Mouse (Mus musculus): ENCODE measurements around the gene Sstr3. TPM values are rescaled to one million over a fixed set of nuclear protein-coding genes. Genes with fewer than 3 reads are reported as not detected.

Gene Sstr3
- total and polyA plus RNA-seq, 2 experiments from 2014 or later = 0.04 to 0.12 TPM

- Histone ChIP-seq H3K27me3 (ENCODE audit: control insufficient read depth, insufficient read depth, low read length) (no peaks in the 10 kb centered on the region), H3K4me2 (ENCODE audit: low read depth, low read length) (no peak overlapping the region), H3K4me3 (ENCODE audit: low read depth, low read length) (no peak overlapping the region), H3K9me3 (replicated peaks; ENCODE audit: control insufficient read depth, low read length) (no peaks in the 10 kb centered on the region), H3K36me3 (replicated peaks; ENCODE audit: control insufficient read depth, insufficient read depth, low read length) (no peaks in the 10 kb centered on the region), H3K27ac (ENCODE audit: low read depth) (no peak overlapping the region), H3K4me1 (ENCODE audit: control insufficient read depth, insufficient read depth) (peaks cover 34% of the 10 kb centered on the region), H3K9ac (replicated peaks; ENCODE audit: low read depth, low read length) (no peak overlapping the region)
- DNase-seq (ENCODE audit: low spot score) = no peak
- 71% methylated on average over 10 of the region's 10 CpGs for WGBS
- no peak for ATAC-seq (ENCODE audit: insufficient read depth, low read depth)
- TF ChIP-seq EP300 (IDR thresholded peaks at IDR 0.05; ENCODE audit: low read depth) (no peak), CTCF (IDR thresholded peaks at IDR 0.05; ENCODE audit: low read depth) (no peak)
Measured at GRCm38 (mm10) chr15:78532566-78533345, 11.7 kb downstream of the Sstr3 start.

- WGBS = under 1% methylated on average over 25 of the region's 25 CpGs
- DNase-seq (ENCODE audit: low spot score) (peak; percentile 97), ATAC-seq (ENCODE audit: insufficient read depth, low read depth) (peak; percentile 88)
- Histone ChIP-seq H3K9ac (replicated peaks; ENCODE audit: low read depth, low read length) (peak overlapping the region; percentile 37), H3K4me1 (ENCODE audit: control insufficient read depth, insufficient read depth) (peaks cover 36% of the 10 kb centered on the region), H3K27me3 (ENCODE audit: control insufficient read depth, insufficient read depth, low read length) (no peaks in the 10 kb centered on the region), H3K27ac (ENCODE audit: low read depth) (peak overlapping the region; percentile 92), H3K36me3 (replicated peaks; ENCODE audit: control insufficient read depth, insufficient read depth, low read length) (no peaks in the 10 kb centered on the region), H3K9me3 (replicated peaks; ENCODE audit: control insufficient read depth, low read length) (no peaks in the 10 kb centered on the region), H3K4me2 (ENCODE audit: low read depth, low read length) (peak overlapping the region; percentile 53), H3K4me3 (ENCODE audit: low read depth, low read length) (peak overlapping the region; percentile 14; the same call in 1 of the 2 replicates)
- TF ChIP-seq CTCF (IDR thresholded peaks at IDR 0.05; ENCODE audit: low read depth) = peak; percentile 97
- TF ChIP-seq EP300 (IDR thresholded peaks at IDR 0.05; ENCODE audit: low read depth) = no peak; the same call in 1 of the 2 replicates
Measured at GRCm38 (mm10) chr15:78531901-78532469, 12.5 kb downstream of the Sstr3 start.

GRCm38 (mm10) chr15:78531451-78531720 lies 13.1 kb downstream of the Sstr3 start:
- no peak for ATAC-seq (ENCODE audit: insufficient read depth, low read depth)
- peak; percentile 5 for DNase-seq (ENCODE audit: low spot score)
- no peaks in the 10 kb centered on the region; the same call in 1 of the 2 replicates for H3K36me3 ChIP-seq (replicated peaks; ENCODE audit: control insufficient read depth, insufficient read depth, low read length)
- no peak for TF ChIP-seq EP300 (IDR thresholded peaks at IDR 0.05; ENCODE audit: low read depth)
- TF ChIP-seq CTCF (IDR thresholded peaks at IDR 0.05; ENCODE audit: low read depth) = no peak
- no peaks in the 10 kb centered on the region for H3K27me3 ChIP-seq (ENCODE audit: control insufficient read depth, insufficient read depth, low read length)
- H3K4me1 ChIP-seq (ENCODE audit: control insufficient read depth, insufficient read depth) = peaks cover 36% of the 10 kb centered on the region
- no peaks in the 10 kb centered on the region for H3K9me3 ChIP-seq (replicated peaks; ENCODE audit: control insufficient read depth, low read length)
- peak overlapping the region; percentile 37 for H3K9ac ChIP-seq (replicated peaks; ENCODE audit: low read depth, low read length)
- WGBS = 69% methylated on average over 4 of the region's 4 CpGs
- H3K4me2 ChIP-seq (ENCODE audit: low read depth, low read length) = peak overlapping the region; percentile 53
- H3K4me3 ChIP-seq (ENCODE audit: low read depth, low read length) = peak overlapping the region; percentile 14; the same call in 1 of the 2 replicates
- peak overlapping the region; percentile 92 for H3K27ac ChIP-seq (ENCODE audit: low read depth)

- peaks cover 36% of the 10 kb centered on the region for H3K4me1 ChIP-seq (ENCODE audit: control insufficient read depth, insufficient read depth)
- 47% methylated on average over 17 of the region's 17 CpGs for WGBS
- H3K9me3 ChIP-seq (replicated peaks; ENCODE audit: control insufficient read depth, low read length) = no peaks in the 10 kb centered on the region
- TF ChIP-seq CTCF (IDR thresholded peaks at IDR 0.05; ENCODE audit: low read depth) (no peak), EP300 (IDR thresholded peaks at IDR 0.05; ENCODE audit: low read depth) (no peak)
- peak within 1 kb of the TSS; percentile 53 for H3K4me2 ChIP-seq (ENCODE audit: low read depth, low read length)
- H3K27ac ChIP-seq (ENCODE audit: low read depth) = peak within 1 kb of the TSS; percentile 92
- peak within 1 kb of the TSS; percentile 14; the same call in 1 of the 2 replicates for H3K4me3 ChIP-seq (ENCODE audit: low read depth, low read length)
- DNase-seq (ENCODE audit: low spot score) (peak; percentile 50), ATAC-seq (ENCODE audit: insufficient read depth, low read depth) (peak; percentile 13; the same call in 1 of the 2 replicates)
- H3K27me3 ChIP-seq (ENCODE audit: control insufficient read depth, insufficient read depth, low read length) = no peaks in the 10 kb centered on the region
- peaks cover 2% of the 10 kb centered on the region; the same call in 1 of the 2 replicates for H3K36me3 ChIP-seq (replicated peaks; ENCODE audit: control insufficient read depth, insufficient read depth, low read length)
- peak within 1 kb of the TSS; percentile 63 for H3K9ac ChIP-seq (replicated peaks; ENCODE audit: low read depth, low read length)
Measured at GRCm38 (mm10) chr15:78530671-78531450, 13.6 kb downstream of the Sstr3 start, which contains the start of gene C1qtnf6. C1qtnf6 (minus strand) TSS chr15:78531416.

GRCm38 (mm10) chr15:78530141-78530540 lies 14.3 kb downstream of the Sstr3 start:
- Histone ChIP-seq H3K9me3 (replicated peaks; ENCODE audit: control insufficient read depth, low read length) (no peaks in the 10 kb centered on the region), H3K27me3 (ENCODE audit: control insufficient read depth, insufficient read depth, low read length) (no peaks in the 10 kb centered on the region), H3K4me2 (ENCODE audit: low read depth, low read length) (peak overlapping the region; percentile 75), H3K4me3 (ENCODE audit: low read depth, low read length) (no peak overlapping the region), H3K9ac (replicated peaks; ENCODE audit: low read depth, low read length) (peak overlapping the region; percentile 63; the same call in 1 of the 2 replicates), H3K4me1 (ENCODE audit: control insufficient read depth, insufficient read depth) (peaks cover 36% of the 10 kb centered on the region), H3K36me3 (replicated peaks; ENCODE audit: control insufficient read depth, insufficient read depth, low read length) (peaks cover 7% of the 10 kb centered on the region), H3K27ac (ENCODE audit: low read depth) (peak overlapping the region; percentile 92)
- no peak for TF ChIP-seq EP300 (IDR thresholded peaks at IDR 0.05; ENCODE audit: low read depth)
- TF ChIP-seq CTCF (IDR thresholded peaks at IDR 0.05; ENCODE audit: low read depth) = no peak
- DNase-seq (ENCODE audit: low spot score) = no peak
- no peak for ATAC-seq (ENCODE audit: insufficient read depth, low read depth)
- 75% methylated on average over 3 of the region's 3 CpGs for WGBS
